Mouse (Mus musculus) heart, postnatal 36 days (tissue): ENCODE measurements around the gene Stat5b. TPM values are rescaled to one million over a fixed set of nuclear protein-coding genes. Genes with fewer than 3 reads are reported as not detected.
A peak's percentile ranks its signal among the peaks of the same experiment; 100 is the strongest.
"Not testable (repeated sequence)": the region's sequence is repeated elsewhere in the genome, so short reads cannot be mapped to it uniquely, and the experiment has no call there.

ENCODE experiments used
- DNase-seq, 2 experiments: peaks; one replicate each; pipeline ENCODE4 v3.0.0; 2021 to 2022
- intact Hi-C: fragments of 180-260 bp; cut with DNase I; formaldehyde crosslinking; loops from one replicate; pipeline ENCODE4 v1.15.1; 2025
- total RNA-seq, 2 experiments: library from RNA; stranded (reverse); gene quantifications; 2 replicates each; pipeline ENCODE4 v1.2.3; 2021

Stat5b gene
- total RNA-seq, 2 experiments from 2014 or later: 62.7 to 62.8 TPM

DNA sequence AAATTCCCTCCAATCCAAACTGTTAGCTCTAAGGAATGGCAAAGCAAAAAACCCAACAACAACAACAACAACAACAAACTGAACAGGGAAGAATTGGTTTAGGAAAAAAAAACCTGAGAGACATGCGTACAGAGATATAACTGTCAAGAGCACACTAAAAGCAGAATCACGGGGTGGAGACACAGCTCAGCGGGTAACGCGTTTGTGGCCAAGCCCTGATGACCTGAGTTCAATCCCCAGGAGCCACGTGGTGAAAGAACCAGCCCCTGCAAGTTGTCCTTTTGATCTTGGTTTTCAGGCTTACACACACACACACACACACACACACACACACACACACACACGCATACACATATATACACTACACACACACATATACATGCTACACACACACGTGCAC lies 31.5 kb downstream of the Stat5b start:
- DNase-seq: no peak
- intact Hi-C loops: no loop called here

DNA sequence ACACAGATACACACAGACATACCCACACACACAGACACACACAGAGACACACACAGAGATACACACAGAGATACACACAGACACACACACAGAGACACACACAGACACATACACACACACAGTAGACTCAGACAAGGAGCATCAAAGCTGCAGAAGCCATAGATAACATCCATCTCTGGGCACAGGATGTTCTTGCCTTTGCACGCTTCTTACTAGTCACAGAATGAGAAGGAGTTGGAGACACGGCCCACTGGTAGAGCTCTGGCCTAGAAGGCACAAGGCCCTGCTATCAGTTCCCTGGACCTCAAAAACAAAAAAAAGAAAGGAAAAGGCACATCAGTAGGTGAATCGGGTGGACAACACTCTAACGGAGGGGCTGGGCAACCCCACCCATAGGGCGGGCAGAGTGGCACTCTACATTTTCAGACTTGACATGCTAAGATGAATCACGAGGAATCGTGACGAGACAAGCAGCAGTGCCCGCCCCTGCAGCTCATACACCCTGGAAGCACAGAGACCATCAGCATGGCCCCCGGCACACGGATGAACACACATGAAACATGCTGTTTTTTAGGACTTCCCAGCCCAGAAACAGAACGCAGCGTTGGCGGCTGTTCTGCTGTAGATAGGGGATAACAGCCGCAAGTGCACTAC lies 32.0 kb downstream of the Stat5b start:
- intact Hi-C loops: no loop called here
- no peak for DNase-seq

DNA sequence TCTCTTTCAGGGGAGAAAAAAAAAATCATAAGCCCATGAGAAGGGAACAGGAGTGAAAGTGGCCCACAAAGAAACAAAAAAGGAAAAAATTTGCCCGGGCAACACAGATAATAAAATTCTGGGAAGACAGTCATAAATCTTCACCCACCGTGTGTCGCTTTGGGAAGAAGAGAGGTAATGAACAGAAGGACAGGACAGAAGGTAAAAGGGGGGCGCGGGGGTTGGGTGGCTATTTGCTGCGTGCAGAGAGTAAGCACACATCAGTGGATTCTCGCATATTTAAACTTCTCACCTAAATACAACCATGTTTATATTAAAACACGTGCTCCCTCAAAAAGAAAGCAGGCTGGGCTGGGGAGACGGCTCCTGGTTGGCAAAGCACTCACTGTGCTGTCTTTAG lies 33.2 kb downstream of the Stat5b start:
- DNase-seq: no peak
- intact Hi-C loops: no loop called here

DNA sequence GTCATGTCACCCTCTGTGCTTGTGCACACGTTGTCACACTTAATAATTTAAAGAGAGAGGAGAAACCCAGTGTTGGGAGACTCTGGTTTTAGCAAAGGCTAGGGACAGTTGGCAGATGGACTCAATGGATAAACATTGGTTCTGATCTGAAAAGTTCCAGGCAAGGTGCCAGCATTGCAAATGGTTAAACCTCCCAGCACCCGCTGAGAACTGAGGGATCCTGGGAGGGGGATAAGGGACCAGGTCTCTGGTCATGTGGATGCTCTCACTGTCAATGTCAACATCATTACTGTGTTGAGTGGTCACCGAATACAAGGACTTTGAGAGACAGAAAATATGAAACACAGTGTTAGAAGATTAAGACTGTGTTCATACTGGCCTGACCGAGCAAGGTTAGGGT lies 33.7 kb downstream of the Stat5b start:
- DNase-seq: no peak
- intact Hi-C loops: no loop called here

DNA sequence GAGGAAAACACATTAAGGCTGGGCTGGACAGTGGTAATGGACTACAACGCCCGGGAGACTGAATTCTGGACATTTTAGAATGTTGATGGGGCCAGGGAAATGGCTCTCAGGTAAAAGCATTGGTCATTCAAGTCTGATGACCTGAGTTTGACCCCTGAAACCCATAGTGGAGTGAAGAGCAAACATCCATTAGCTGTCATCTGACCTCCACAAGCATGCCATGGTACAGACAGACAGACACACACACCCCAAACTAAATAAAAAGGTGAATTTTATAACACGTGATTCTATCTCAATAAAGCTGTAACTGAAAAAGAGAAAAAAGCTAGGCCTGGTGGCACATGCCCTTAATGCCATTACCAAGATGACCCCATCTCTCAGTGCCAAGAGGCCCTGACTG lies 34.2 kb downstream of the Stat5b start:
- no peak for DNase-seq
- intact Hi-C loops: no loop called here

DNA sequence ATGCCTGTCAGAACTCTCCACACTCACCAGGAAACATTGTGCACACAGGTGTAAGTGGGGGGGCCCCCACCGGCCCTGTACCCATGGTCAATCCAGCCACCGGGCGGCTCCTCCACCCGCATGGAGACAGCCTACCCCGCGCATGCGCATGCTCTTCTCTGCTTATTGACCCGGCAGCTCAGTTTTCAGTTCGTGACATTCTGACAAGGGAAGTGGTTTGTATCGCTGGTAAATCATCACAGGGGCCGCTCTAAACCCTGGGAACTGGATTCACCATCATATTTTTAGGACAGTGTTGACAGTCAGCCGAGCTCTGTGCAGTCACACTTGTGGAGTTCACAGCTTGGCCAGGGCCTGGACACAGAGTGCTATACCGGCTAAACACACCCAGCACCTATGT lies 36.0 kb downstream of the Stat5b start:
- intact Hi-C loops: loop anchor here (5.0 kb wide), 1 partner anchor 43 kb away; the partner anchor contains the start of gene Stat5a

DNA sequence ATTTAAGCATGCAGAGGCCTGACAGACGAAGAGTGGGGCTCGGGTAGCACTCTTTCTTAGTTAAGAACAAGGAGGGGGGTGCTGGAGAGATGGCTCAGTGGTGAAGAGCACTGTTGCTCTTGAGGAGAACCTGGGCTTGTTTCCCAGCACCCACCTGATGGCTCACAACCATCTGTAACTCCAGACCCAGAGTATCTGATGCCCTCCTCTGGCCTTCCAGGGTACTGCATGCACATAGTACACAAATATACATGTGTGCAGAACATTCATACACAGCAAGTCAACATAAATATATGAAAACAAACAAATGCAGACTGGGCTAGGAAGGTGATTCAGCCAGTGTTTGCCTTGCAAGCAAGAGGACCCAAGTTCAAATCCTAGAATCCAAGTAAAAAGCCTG lies 39.4 kb downstream of the Stat5b start:
- intact Hi-C loops: loop anchor here (2.0 to 5.0 kb wide), 2 partner anchors 18 to 46 kb away; partner anchors contain the start of gene Stat5a
- DNase-seq: no peak

More for the DNA sequence above, 36.0 kb downstream of the Stat5b start:
- peak; percentile 63 to 75 for DNase-seq

DNA sequence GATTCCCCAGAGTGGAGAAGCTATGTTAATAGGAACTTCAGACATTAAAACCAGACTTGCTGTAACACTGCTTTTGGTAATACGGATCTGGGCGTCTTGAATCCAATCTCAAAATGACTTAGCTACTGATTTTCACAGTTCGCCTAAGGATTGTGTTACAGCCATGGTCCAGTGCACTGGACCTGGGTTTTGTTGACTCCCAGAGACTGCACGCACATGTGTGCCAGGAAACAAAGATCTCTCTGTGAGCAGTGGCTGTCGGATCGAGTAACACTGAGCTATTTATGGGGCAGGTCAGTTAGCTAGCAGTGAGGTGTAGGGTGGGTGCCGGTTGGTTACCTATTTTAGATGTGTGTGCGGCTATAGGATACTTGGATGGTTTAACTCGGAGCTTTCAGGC lies 40.0 kb downstream of the Stat5b start:
- DNase-seq: no peak
- intact Hi-C loops: loop anchor here (2.0 to 5.0 kb wide), 2 partner anchors 18 to 47 kb away; partner anchors contain the start of gene Stat5a

DNA sequence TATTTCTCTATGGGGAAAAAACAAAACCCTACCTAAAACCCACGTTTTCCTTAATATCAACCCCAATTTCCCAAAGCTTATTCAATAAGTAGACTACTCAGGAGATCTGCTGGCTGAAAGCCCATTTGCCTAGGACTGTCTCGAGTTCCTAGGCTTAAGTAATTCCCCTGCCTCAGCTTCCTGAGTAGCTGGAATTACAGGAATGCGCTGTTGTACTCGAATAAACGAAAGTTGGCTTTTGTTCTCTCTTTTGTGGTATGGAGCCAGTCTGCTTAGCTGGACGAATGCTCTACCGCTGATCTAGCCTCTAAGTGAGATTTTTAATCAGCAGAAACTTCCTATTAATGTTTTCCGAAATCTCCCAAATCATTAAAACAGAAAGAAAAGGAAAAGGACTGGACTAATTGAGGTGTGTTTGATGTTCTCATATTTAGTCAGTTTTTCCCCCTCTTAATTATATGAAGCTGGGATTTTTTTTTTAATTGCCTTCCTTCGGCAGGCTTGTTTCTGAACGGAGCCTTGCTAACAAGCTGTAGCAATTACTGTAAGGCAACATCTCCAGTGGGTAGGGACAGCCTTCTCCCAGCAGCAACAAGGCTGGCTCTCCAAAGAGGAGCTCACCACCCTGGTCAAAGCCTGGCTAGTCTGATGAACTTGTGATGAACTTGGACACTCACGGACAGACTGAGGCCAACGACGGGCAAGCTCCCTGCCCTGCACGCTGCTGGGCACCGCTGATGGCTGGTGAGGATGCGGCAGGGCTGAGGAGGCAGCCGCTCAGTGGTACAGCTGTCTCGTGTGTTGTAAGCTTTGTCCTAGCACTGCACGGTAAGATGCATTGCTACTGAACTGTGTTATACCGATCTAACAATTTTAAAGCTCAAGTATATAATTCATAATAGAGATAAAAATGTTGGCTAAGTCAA lies 43.9 kb downstream of the Stat5b start:
- DNase-seq: no peak
- intact Hi-C loops: no loop called here

DNA sequence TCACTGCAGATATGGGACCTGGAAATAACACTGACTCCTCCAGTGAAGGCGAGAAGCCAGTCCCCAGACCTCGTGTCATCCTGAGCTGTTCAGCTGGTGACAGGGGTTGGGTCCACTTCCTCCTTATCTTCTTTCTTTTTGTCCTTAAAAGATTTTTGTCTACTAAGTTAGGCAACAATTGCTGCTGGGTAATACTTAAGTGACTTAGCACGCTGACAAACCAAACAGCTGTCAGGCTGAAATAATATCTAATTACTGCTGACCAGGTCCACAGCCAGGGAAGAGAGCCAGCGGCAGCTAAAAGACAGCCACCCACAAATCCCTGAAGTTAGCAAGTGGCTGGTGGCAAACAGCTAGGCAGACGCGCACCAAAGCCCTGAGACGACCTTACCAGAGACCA lies 45.0 kb downstream of the Stat5b start:
- intact Hi-C loops: no loop called here
- no peak for DNase-seq

DNA sequence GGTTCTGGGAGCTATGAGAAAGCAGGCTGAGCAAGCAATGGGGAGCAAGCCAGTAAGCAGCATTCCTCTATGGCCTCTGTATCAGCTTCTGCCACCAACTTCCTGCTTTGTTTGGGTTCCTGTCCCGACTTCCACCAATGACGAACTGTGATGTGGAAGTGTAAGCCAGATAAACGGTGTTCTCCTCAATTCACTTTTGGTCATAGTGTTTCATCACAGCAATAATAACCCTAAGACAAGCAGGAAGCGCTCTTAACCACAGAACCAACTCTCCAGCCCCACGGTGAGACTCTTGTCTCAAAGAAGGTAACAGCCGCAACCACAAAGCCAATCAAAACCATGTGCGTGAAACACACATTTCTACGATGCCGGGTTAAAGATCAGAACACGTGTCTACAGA lies 46.1 kb downstream of the Stat5b start:
- intact Hi-C loops: no loop called here

DNA sequence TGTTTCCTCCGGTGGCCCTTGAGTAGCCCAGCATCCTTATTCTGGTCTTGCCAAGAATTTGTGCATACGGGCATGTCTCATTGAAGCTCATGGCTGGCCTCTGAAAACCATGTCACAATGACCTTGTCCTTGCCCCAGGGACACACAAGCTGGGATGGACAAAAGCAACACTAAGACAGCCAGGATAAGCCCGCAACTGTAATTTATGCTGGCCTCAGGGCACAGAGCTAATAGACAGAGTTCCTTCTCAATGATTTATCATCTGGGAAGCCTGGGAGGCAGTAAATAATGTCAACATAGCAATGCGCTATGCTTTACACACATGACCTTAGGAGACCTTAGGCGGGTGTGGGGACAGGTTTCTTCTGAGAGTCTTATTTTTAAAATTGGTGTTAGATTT lies 51.1 kb downstream of the Stat5b start:
- DNase-seq: no peak
- intact Hi-C loops: no loop called here

More for the DNA sequence above, 46.1 kb downstream of the Stat5b start:
- no peak for DNase-seq

DNA sequence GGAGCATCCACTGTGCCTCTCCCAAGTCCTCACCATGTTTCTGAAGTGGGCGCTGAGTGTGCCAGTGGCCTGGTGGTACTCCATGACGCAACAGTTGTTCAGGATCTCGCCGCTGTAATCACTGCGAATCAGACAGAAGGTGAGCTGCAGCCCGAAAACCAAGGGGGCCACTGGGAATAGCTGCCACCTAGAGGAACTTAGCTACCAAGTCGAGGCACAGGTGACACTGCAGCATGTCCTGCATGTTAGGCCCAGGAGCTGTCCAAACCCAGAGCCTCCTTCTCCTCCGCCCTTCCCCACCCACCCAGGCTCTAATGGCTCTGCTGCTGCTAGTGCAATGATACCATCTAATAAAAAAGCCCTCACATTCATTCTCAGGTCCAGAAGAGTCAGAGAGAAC lies 53.9 kb downstream of the Stat5b start:
- DNase-seq: no peak

DNA sequence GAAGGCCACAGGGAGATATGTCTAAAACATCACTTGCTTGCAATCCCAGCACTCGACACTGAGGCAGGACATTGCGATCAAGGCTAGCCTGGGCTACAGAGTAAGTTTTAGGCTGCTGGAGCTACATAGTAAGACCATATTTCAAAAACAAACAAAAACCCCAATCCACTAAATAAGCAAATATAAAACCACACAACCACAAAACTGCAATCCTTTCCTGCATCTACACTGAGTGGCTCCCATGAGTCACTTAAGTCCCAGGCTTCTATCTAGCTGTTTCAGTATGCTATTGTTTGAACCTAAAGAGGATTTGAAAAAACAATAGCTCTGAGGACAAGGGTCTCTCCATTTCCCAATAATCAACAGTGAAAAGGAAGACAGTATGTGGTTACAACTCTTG lies 55.1 kb downstream of the Stat5b start:
- DNase-seq: no peak
- intact Hi-C loops: no loop called here

More for the DNA sequence above, 53.9 kb downstream of the Stat5b start:
- intact Hi-C loops: no loop called here

DNA sequence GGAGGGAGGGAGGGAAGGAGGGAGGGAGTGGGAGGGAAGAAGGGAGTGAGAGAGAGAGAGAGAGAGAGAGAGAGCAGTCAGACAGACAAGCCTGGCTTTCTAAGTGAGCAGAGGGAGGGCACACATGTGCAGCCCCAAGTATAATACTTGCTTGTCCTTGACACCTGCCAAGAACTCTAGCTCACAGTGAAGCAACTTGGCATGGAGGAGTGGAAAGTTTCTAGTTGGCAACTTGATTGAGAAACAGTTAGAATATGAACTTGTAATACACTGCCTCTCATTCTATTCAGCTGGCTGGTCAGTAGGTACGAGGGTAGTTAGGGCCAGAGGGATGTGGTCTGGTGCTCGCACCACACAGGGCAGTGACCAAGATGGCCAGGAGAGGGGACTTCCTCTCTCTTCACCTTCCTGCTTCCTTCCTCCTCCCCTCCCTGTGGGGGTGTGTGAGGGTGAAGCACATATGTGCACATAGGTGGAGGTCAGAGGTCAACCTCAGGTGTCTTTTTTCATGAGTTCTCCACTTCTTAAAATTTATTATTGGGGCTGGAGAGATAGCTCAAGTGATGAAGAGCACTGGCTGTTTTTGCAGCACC lies 59.0 kb downstream of the Stat5b start:
- intact Hi-C loops: loop anchor here (2.0 kb wide), 1 partner anchor 19 kb away; no protein-coding TSS in a partner anchor
- peak; percentile 27 to 56 for DNase-seq

DNA sequence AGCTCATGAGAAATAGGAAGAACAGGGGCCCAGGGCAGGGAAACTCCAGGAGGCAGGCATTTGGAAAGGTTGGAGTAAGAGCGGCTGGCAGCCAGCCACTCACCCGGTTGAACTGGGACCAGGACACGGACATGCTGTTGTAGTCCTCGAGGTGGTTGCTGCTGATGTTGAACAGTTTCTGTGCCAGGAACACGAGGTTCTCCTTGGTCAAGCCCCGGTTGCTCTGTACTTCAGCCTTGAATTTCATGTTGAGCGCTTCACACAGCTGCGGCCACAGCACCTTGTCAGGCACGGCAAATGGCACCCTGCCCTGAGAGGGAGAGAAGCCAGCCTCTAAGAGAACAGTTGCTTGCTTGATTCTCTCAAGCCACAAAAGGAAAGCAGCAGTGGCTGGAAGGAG lies 59.9 kb downstream of the Stat5b start:
- peak; percentile 65 to 68 for DNase-seq
- intact Hi-C loops: not testable (repeated sequence)

DNA sequence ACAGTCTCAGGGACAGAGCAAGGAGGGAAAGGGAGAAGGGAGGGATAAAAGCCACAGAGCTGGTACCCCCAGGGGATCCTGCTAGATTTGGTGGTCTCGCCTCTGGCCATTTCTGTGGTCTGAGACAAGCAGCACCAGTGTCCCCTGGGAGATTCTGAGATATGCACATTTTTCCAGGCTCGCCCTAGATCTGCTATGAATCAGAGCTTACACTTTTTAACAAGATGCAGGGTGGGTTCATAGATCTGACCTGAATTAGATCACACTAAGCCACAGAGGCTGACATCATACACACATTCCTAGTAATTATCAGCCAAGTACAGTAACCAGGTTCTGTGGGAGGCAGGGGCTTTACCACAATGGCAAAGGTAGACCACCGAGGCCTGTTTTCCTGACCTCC lies 60.8 kb downstream of the Stat5b start:
- intact Hi-C loops: loop anchor here (5.0 kb wide), 1 partner anchor 73 kb away; no protein-coding TSS in a partner anchor
- no peak for DNase-seq

DNA sequence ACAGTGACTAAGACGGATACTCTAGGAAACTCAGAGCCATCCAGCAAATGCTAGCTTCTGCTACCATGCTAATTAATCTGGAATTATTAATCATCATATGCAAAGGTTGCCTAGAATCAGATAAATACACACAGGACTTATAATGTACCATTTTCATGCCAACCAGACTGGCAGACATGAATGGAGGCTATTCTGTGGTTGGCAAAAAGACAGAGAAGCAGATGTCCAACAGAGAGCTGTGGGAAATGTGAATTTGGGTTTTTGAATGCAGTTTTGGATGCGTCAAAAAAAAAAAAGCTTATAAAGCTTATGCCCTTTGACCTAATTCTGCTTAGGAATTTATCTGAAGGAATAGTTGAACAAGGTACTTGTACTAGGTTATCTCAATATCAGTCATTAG lies 64.8 kb downstream of the Stat5b start:
- no peak for DNase-seq

DNA sequence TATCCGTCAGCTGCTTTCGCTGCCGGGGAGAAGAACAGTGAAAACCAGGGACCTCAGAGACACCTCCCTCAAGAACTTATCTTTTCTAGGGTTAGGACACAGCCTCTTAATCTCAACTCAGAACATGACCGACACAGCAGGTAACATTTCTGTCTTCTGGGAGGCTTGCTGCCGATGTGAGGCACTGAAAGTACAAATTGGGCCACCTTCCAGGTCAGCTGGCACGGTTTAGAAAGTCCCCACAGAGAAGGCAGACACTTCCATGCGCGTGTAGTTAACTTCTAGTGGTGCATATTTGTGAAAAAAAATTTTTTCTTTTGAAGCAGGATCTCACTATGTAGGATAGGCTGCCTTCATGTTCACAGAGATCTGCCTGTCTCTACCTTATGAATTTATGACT lies 66.2 kb downstream of the Stat5b start:
- intact Hi-C loops: no loop called here

More for the DNA sequence above, 64.8 kb downstream of the Stat5b start:
- intact Hi-C loops: loop anchor here (5.0 kb wide), 1 partner anchor 77 kb away; no protein-coding TSS in a partner anchor

DNA sequence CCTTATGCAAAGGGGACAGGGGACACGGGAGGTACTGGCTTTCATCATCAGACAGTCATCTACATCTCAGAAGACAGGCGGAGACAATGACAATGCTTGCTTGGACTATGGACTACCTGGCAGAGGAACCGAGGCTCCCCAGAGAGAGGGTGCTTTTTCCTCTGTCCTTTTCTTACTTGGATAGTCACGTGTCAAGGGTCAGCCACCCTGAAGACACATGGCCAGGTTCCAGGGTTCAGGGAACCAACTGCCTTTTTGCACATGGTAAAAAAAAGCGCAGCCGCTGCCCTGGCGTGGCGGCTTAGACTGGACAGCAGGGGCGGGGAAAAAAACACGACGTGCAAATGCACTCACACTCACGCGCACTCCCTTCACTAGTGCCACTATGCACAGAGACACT lies 68.0 kb downstream of the Stat5b start:
- no peak for DNase-seq
- intact Hi-C loops: no loop called here

More for the DNA sequence above, 66.2 kb downstream of the Stat5b start:
- no peak for DNase-seq
